Mouse (Mus musculus): ENCODE measurements around the gene Fchsd2. TPM values are rescaled to one million over a fixed set of nuclear protein-coding genes. Genes with fewer than 3 reads are reported as not detected.

Gene Fchsd2
- polyA plus RNA-seq, 1 experiment, result 53.0 TPM

DNA sequence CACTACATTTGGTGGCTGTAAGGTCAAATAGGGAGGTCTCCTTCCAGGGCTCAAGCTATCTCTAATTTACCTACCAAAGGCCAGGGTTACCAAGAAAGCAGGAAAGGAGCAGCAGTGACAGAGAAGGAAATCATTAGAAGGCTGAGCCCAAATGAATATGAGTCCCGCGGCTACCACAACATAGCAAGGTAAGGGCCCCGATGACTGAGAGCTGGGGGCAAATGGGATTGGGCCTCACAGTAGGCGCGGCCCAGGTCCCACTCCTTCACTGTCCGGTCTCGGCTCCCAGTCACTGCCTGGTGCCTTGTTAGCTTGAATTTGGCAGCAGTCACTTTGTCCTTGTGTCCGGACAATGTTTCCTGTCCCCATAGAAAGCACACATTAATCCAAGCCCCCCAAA lies 199.0 kb downstream of the Fchsd2 start:
- no peak for TF ChIP-seq CTCF (IDR thresholded peaks at IDR 0.05; ENCODE audit: low read depth, low read length)
- no peak for TF ChIP-seq POLR2A (IDR thresholded peaks at IDR 0.05; ENCODE audit: borderline replicate concordance, low read depth, low read length)
- no peak overlapping the region for H3K4me3 ChIP-seq (ENCODE audit: insufficient read depth, low read length)
- H3K4me1 ChIP-seq (ENCODE audit: control insufficient read depth, insufficient read depth, low read length), result no peaks in the 10 kb centered on the region
- H3K27ac ChIP-seq (ENCODE audit: insufficient read depth, low read depth, low read length), result no peak overlapping the region

DNA sequence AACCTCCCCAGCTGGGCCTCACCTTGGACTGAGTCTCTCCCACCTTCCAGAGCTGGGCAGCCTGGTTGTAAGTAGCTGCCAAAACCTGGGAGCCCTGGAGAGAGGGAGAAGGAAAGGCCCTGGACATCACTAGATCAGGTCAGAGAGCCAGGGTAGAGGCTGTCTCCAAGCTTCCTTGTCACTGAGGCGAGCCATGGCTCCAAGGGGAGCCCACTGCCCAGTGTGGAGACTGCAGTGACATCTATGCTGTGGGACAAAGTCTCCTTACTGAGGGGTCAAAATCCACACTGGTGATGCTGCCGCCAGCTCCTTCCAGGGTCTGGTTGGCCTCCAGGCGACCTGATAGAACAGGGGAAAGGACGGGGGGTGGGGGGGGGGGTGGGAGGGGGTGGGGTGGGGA lies 199.4 kb downstream of the Fchsd2 start:
- TF ChIP-seq CTCF (IDR thresholded peaks at IDR 0.05; ENCODE audit: low read depth, low read length) (no peak), POLR2A (IDR thresholded peaks at IDR 0.05; ENCODE audit: borderline replicate concordance, low read depth, low read length) (no peak)
- Histone ChIP-seq H3K27ac (ENCODE audit: insufficient read depth, low read depth, low read length) (no peak overlapping the region), H3K4me1 (ENCODE audit: control insufficient read depth, insufficient read depth, low read length) (no peaks in the 10 kb centered on the region), H3K4me3 (ENCODE audit: insufficient read depth, low read length) (no peak overlapping the region)

DNA sequence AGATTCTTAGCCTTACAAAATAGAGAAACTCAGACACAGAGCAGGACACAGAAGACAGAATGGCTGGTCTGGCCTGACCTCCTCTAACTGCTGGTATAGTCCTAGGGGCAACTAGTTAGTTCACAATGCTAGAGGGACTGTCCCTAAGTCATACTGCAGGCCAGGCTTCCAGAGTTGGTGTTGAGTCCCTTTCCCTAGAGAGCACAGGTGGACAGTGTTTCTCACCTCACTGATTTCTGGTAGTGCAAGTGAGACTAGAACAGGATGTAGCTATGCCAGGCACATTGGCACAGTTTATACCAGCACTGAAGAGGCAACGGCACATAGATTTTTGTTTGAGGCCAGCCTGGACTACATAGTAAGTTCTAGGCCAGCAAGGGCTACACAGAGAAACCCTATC lies 200.0 kb downstream of the Fchsd2 start:
- Histone ChIP-seq H3K4me3 (ENCODE audit: insufficient read depth, low read length) (no peak overlapping the region), H3K27ac (ENCODE audit: insufficient read depth, low read depth, low read length) (no peak overlapping the region), H3K4me1 (ENCODE audit: control insufficient read depth, insufficient read depth, low read length) (no peaks in the 10 kb centered on the region)
- TF ChIP-seq POLR2A (IDR thresholded peaks at IDR 0.05; ENCODE audit: borderline replicate concordance, low read depth, low read length), result no peak
- TF ChIP-seq CTCF (IDR thresholded peaks at IDR 0.05; ENCODE audit: low read depth, low read length), result no peak

DNA sequence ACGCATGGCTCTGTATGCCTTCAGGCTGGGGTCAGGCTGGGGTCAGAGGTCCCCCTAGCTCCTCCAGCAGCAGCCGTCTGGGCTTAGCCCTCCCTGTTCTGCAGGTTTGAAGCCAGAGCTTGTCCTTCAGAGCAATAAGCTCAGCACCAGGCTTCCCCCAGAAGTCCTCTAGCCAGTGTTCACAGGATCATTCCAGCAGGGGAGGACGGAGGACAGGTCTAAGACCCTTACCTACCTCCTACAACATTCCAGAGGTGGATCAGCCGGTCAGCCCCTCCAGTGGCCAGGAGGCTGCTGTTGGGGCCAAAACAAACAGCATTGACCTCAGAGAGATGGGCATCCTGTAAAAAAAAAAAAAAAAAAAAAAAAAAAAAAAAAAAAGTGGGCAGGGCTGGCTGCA lies 200.5 kb downstream of the Fchsd2 start:
- H3K27ac ChIP-seq (ENCODE audit: insufficient read depth, low read depth, low read length), result no peak overlapping the region
- H3K4me3 ChIP-seq (ENCODE audit: insufficient read depth, low read length), result no peak overlapping the region
- H3K4me1 ChIP-seq (ENCODE audit: control insufficient read depth, insufficient read depth, low read length), result no peaks in the 10 kb centered on the region
- no peak for TF ChIP-seq CTCF (IDR thresholded peaks at IDR 0.05; ENCODE audit: low read depth, low read length)
- no peak for TF ChIP-seq POLR2A (IDR thresholded peaks at IDR 0.05; ENCODE audit: borderline replicate concordance, low read depth, low read length)

DNA sequence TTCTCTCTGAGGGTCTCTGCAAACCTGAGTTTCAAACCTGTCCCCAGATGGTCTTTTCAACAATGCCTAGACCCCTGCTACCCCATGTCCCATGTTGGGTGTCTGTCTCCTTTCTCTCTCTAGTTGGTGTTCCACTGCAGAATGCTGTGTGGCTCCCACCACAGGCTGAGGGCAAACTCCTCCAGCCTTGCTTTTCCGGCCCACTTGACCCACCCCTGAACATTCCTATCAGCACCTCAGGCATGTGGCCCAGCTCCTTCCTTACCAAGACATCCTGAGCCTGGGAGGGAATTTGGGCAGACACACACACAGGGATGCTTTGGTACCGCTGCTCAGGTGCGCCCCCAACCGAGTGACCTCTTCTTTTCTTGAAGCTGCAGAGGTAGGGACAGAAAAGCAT lies 200.9 kb downstream of the Fchsd2 start:
- Histone ChIP-seq H3K27ac (ENCODE audit: insufficient read depth, low read depth, low read length) (no peak overlapping the region), H3K4me3 (ENCODE audit: insufficient read depth, low read length) (no peak overlapping the region), H3K4me1 (ENCODE audit: control insufficient read depth, insufficient read depth, low read length) (no peaks in the 10 kb centered on the region)
- TF ChIP-seq CTCF (IDR thresholded peaks at IDR 0.05; ENCODE audit: low read depth, low read length) (no peak), POLR2A (IDR thresholded peaks at IDR 0.05; ENCODE audit: borderline replicate concordance, low read depth, low read length) (no peak)

DNA sequence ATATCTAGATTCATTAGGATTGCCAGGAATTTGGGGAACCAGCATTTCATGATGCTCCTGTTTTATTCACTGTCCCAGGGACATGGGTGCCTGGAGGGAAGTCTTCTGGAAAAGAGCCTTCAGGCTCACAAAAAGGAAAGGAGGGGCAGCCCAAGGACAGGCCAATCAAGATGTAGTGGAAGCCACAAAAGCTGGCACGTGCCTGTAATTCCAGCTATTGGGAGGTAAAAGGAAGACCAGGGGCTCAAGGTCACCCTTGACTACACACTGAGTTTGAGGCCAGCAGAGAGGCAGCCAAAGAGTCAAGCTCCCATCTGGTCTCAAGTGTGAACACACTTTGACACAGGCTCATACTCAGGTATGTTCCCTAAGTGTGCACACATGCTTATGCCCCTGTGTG lies 202.8 kb downstream of the Fchsd2 start:
- no peak overlapping the region for H3K4me3 ChIP-seq (ENCODE audit: insufficient read depth, low read length)
- peaks cover 5% of the 10 kb centered on the region; the same call in 1 of the 2 replicates for H3K4me1 ChIP-seq (ENCODE audit: control insufficient read depth, insufficient read depth, low read length)
- TF ChIP-seq POLR2A (IDR thresholded peaks at IDR 0.05; ENCODE audit: borderline replicate concordance, low read depth, low read length), result no peak
- no peak for TF ChIP-seq CTCF (IDR thresholded peaks at IDR 0.05; ENCODE audit: low read depth, low read length)
- no peak overlapping the region for H3K27ac ChIP-seq (ENCODE audit: insufficient read depth, low read depth, low read length)

DNA sequence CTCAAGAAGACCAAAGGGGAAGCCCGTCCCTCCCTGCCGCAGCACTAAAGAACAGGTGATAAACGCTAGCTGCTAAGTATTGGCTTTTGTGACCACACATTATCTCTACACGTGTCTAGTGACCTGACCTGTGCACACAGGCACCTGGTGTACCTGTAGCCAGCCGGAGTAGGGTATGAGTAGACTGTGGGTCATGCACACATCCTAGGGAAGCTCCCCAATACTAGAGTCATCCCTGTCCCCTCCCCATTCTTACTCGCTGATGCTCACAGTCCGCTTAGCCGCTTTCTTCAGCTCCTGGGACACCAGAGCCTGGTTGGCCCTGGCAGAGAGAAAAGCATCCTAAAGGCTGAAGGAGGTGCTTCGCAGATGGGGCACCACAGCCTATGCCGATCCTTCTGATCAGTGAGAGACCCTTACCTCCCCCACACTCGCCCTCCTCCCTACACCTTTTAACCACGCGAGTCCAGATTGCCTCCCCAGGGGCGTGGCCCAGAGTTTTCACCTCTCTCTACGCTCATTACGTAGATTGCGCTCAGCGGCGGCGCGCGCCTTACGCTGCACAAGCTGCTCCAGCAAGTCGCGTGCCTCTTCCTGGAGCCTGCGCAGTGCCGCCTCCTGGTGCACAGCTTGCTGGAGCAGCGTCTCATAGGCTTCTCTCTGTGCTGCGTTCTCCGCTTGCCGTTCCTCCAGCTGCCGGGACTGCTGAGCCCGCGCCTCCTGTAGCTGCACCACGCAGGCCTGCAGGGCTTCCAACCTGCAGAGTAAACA lies 203.8 kb downstream of the Fchsd2 start:
- Histone ChIP-seq H3K4me1 (ENCODE audit: control insufficient read depth, insufficient read depth, low read length) (peaks cover 10% of the 10 kb centered on the region; the same call in 1 of the 2 replicates), H3K27ac (ENCODE audit: insufficient read depth, low read depth, low read length) (no peak overlapping the region), H3K4me3 (ENCODE audit: insufficient read depth, low read length) (no peak overlapping the region)
- TF ChIP-seq CTCF (IDR thresholded peaks at IDR 0.05; ENCODE audit: low read depth, low read length) (no peak), POLR2A (IDR thresholded peaks at IDR 0.05; ENCODE audit: borderline replicate concordance, low read depth, low read length) (no peak)

DNA sequence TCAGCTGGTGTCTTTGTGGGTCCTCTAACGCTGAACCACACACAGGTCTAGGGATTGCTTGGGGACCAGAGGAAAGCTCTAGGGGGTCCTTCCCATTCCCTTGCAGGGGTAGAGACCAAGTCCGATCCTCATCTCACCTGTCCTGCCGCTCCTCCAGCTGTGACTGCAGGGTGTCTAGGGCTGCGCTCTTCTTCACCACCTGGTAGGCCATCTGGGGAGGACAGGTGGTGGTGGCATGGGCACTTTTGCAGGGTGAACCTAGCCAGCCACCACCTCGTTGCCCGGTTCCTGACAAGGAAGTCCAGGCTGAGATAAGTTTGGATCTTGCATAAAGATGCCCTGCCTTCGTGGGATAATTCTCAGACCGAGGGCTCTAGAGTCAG lies 204.4 kb downstream of the Fchsd2 start:
- H3K27ac ChIP-seq (ENCODE audit: insufficient read depth, low read depth, low read length), result no peak overlapping the region
- no peak overlapping the region for H3K4me3 ChIP-seq (ENCODE audit: insufficient read depth, low read length)
- peaks cover 10% of the 10 kb centered on the region; the same call in 1 of the 2 replicates for H3K4me1 ChIP-seq (ENCODE audit: control insufficient read depth, insufficient read depth, low read length)
- TF ChIP-seq CTCF (IDR thresholded peaks at IDR 0.05; ENCODE audit: low read depth, low read length) (no peak), POLR2A (IDR thresholded peaks at IDR 0.05; ENCODE audit: borderline replicate concordance, low read depth, low read length) (no peak)

DNA sequence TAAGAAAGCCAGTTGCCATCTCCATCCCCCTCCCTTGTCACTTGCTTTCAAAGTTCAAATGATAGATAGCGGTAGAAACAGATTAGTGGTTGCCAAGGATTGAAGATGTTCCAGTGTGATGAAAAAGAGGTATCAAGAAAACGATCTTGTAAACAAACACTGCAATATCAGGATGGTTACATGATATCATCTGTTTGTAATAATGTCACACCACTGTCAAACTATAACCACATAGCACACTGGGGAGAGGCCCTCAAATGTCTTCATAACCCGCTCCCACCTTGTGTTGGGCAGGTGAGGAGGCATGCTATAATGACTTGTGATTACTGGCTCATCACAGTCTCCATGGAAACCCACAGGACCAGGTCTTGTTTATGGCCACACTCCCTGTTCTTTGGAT lies 205.7 kb downstream of the Fchsd2 start:
- Histone ChIP-seq H3K4me3 (ENCODE audit: insufficient read depth, low read length) (no peak overlapping the region), H3K27ac (ENCODE audit: insufficient read depth, low read depth, low read length) (no peak overlapping the region), H3K4me1 (ENCODE audit: control insufficient read depth, insufficient read depth, low read length) (peaks cover 17% of the 10 kb centered on the region)
- TF ChIP-seq POLR2A (IDR thresholded peaks at IDR 0.05; ENCODE audit: borderline replicate concordance, low read depth, low read length), result no peak
- no peak for TF ChIP-seq CTCF (IDR thresholded peaks at IDR 0.05; ENCODE audit: low read depth, low read length)

DNA sequence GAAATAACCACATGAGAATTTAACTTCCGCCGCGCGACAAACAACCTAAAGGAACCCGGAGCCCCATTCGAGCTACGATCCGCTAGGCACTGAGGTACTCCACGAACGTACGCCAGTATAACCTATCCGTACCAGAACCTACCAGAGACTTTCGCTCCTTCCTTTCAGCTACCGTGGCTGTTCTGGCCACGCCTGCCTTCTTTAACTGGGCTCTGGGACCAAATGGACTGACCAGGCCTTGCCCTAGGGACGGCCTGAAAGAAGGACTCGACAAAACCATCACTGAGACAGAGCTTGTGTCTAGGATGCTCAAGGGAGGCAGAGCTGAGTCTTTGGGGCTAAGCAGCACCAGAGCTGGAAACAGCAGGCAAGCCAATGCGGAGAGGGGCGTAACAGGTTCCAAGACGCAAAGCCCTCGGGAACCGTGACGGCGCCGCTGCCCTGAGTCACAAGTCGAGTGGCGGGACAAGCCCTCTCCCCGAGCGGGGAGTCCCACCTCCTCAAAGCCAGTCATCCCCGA lies 208.8 kb downstream of the Fchsd2 start:
- Histone ChIP-seq H3K4me1 (ENCODE audit: control insufficient read depth, insufficient read depth, low read length) (peaks cover 17% of the 10 kb centered on the region), H3K4me3 (ENCODE audit: insufficient read depth, low read length) (peak overlapping the region; percentile 92), H3K27ac (ENCODE audit: insufficient read depth, low read depth, low read length) (peak overlapping the region; percentile 54)
- no peak for TF ChIP-seq CTCF (IDR thresholded peaks at IDR 0.05; ENCODE audit: low read depth, low read length)
- TF ChIP-seq POLR2A (IDR thresholded peaks at IDR 0.05; ENCODE audit: borderline replicate concordance, low read depth, low read length), result no peak

Data from bone marrow macrophage, adult 2 months (primary cell).